Mouse (Mus musculus): ENCODE measurements around the gene Txndc5. TPM values are rescaled to one million over a fixed set of nuclear protein-coding genes. Genes with fewer than 3 reads are reported as not detected.

Gene Txndc5
- polyA plus RNA-seq, 1 experiment = 59.6 TPM

- TF ChIP-seq POLR2A (IDR thresholded peaks at IDR 0.05; ENCODE audit: borderline replicate concordance, extremely low read depth, insufficient read depth, insufficient read length, poor library complexity, severe bottlenecking) = no peak
- no peak for TF ChIP-seq CTCF (IDR thresholded peaks at IDR 0.05; ENCODE audit: borderline replicate concordance, extremely low read depth, insufficient read depth, insufficient read length)
- DNase-seq (ENCODE audit: low read depth) = no peak
Measured at GRCm38 (mm10) chr13:38503137-38503849, 25.3 kb downstream of the Txndc5 start.

- DNase-seq (ENCODE audit: low read depth) = no peak
- no peak for TF ChIP-seq POLR2A (IDR thresholded peaks at IDR 0.05; ENCODE audit: borderline replicate concordance, extremely low read depth, insufficient read depth, insufficient read length, poor library complexity, severe bottlenecking)
- no peak for TF ChIP-seq CTCF (IDR thresholded peaks at IDR 0.05; ENCODE audit: borderline replicate concordance, extremely low read depth, insufficient read depth, insufficient read length)
Measured at GRCm38 (mm10) chr13:38501314-38501713, 27.3 kb downstream of the Txndc5 start.

GRCm38 (mm10) chr13:38496715-38497114 is 31.9 kb downstream of the Txndc5 start:
- no peak for DNase-seq (ENCODE audit: low read depth)
- TF ChIP-seq POLR2A (IDR thresholded peaks at IDR 0.05; ENCODE audit: borderline replicate concordance, extremely low read depth, insufficient read depth, insufficient read length, poor library complexity, severe bottlenecking) (no peak), CTCF (IDR thresholded peaks at IDR 0.05; ENCODE audit: borderline replicate concordance, extremely low read depth, insufficient read depth, insufficient read length) (no peak)

- DNase-seq (ENCODE audit: low read depth) = no peak
- TF ChIP-seq POLR2A (IDR thresholded peaks at IDR 0.05; ENCODE audit: borderline replicate concordance, extremely low read depth, insufficient read depth, insufficient read length, poor library complexity, severe bottlenecking) (no peak), CTCF (IDR thresholded peaks at IDR 0.05; ENCODE audit: borderline replicate concordance, extremely low read depth, insufficient read depth, insufficient read length) (no peak)
Measured at GRCm38 (mm10) chr13:38486767-38487166, 41.9 kb downstream of the Txndc5 start.

- TF ChIP-seq POLR2A (IDR thresholded peaks at IDR 0.05; ENCODE audit: borderline replicate concordance, extremely low read depth, insufficient read depth, insufficient read length, poor library complexity, severe bottlenecking) = no peak
- no peak for TF ChIP-seq CTCF (IDR thresholded peaks at IDR 0.05; ENCODE audit: borderline replicate concordance, extremely low read depth, insufficient read depth, insufficient read length)
- DNase-seq (ENCODE audit: low read depth) = no peak
Measured at GRCm38 (mm10) chr13:38484701-38485100, 43.9 kb downstream of the Txndc5 start.

DNA sequence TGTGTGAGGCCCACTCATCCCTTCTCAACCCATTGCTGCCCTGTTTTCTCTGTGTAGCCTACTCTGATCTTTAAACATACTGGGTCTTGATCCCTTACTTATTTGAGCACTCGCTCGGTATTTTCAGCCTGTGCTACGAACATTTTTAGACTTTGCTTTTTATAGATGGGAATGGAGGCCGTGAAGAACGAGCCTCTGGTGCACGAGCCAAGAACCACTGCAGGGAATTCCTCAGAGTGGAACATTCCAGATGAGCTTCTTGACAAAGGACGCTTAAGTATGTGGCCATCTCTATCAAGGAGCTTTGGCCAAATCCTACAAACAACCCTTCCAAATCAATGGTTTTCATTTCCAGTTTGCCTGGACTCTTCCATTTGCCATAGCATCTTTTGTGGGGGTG is 47.6 kb downstream of the Txndc5 start:
- no peak for DNase-seq (ENCODE audit: low read depth)
- TF ChIP-seq CTCF (IDR thresholded peaks at IDR 0.05; ENCODE audit: borderline replicate concordance, extremely low read depth, insufficient read depth, insufficient read length) (no peak), POLR2A (IDR thresholded peaks at IDR 0.05; ENCODE audit: borderline replicate concordance, extremely low read depth, insufficient read depth, insufficient read length, poor library complexity, severe bottlenecking) (no peak)

- peak; percentile 41 for DNase-seq (ENCODE audit: low read depth)
- no peak for TF ChIP-seq POLR2A (IDR thresholded peaks at IDR 0.05; ENCODE audit: borderline replicate concordance, extremely low read depth, insufficient read depth, insufficient read length, poor library complexity, severe bottlenecking)
- no peak for TF ChIP-seq CTCF (IDR thresholded peaks at IDR 0.05; ENCODE audit: borderline replicate concordance, extremely low read depth, insufficient read depth, insufficient read length)
Measured at GRCm38 (mm10) chr13:38476936-38477335, 51.7 kb downstream of the Txndc5 start.

DNA sequence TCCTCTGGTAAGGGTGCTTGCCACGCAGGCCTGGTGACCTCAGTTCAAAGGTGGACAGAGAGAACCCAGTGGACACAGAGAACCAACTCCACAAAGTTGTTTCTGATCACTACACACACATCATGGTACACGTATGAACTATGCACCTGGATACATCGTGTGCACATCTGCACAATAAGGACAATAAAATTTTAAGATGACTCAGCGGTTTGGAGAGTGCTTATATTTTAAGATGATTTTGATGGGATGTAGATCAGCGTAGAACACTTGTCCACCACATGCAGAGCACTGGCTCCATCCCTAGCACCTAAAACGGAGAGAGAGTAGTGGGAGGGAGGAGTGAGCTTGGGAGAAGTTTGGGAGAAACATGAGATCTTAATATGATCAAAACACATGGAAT is 55.1 kb downstream of the Txndc5 start:
- TF ChIP-seq POLR2A (IDR thresholded peaks at IDR 0.05; ENCODE audit: borderline replicate concordance, extremely low read depth, insufficient read depth, insufficient read length, poor library complexity, severe bottlenecking) (no peak), CTCF (IDR thresholded peaks at IDR 0.05; ENCODE audit: borderline replicate concordance, extremely low read depth, insufficient read depth, insufficient read length) (no peak)
- DNase-seq (ENCODE audit: low read depth) = no peak

DNA sequence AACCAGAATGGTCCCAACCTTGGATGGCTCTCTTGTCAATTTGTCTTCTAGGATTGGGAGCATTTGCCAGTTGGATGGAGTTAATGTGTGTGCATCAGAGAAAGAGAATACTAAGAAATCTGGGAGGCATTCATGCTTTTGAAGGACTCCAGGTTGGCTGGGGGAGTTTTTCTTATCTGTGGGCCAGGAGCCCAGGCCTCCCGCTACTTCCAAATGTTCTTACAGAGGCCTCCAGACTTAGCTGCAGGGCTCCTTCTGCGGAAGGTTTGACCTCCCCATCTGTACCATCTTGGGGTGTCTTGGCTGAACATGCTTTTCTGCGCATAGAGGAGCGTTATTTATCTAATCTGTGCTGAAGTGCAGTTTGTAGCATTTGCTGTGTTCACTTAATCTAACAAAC is 56.0 kb downstream of the Txndc5 start:
- peak; percentile 8 for DNase-seq (ENCODE audit: low read depth)
- TF ChIP-seq CTCF (IDR thresholded peaks at IDR 0.05; ENCODE audit: borderline replicate concordance, extremely low read depth, insufficient read depth, insufficient read length) = no peak
- no peak for TF ChIP-seq POLR2A (IDR thresholded peaks at IDR 0.05; ENCODE audit: borderline replicate concordance, extremely low read depth, insufficient read depth, insufficient read length, poor library complexity, severe bottlenecking)

DNA sequence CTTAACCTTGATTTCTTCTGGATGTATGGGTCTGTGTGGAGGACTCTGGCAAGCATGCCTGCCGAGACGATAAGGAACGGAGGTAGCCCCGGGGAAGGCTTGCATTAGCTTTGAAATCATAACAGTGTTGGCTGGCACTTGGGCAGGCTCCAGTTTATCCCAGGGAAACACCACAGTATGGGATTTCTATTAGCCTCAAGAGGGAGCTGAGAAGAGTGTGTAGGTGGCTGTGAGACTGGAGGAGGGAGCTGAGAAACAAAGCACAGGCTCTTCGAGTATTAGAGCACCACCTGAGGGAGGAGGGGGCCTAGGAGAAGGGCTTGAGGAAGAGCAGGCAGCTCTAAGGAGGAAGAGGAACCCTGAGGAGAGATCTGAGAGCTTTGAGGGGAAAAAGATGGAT is 57.7 kb downstream of the Txndc5 start:
- no peak for DNase-seq (ENCODE audit: low read depth)
- TF ChIP-seq POLR2A (IDR thresholded peaks at IDR 0.05; ENCODE audit: borderline replicate concordance, extremely low read depth, insufficient read depth, insufficient read length, poor library complexity, severe bottlenecking) (no peak), CTCF (IDR thresholded peaks at IDR 0.05; ENCODE audit: borderline replicate concordance, extremely low read depth, insufficient read depth, insufficient read length) (no peak)

DNA sequence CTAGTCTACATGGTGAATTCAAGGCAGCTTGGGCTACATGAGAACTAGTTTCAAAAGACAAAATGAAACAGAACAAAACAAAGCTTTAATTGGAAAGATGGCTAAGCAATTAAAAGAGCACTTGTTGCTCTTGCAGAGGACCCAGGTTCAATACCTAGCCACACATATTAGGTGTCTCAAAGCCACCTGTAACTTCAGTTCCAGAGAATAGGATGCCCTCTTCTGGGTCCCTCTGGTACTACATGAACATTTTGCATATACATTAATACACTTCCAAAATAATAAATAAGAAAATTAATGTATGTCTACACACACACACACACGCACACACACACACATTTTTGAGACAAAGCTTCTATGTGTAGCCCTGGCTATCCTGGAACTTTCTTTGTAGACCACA is 65.2 kb downstream of the Txndc5 start:
- TF ChIP-seq CTCF (IDR thresholded peaks at IDR 0.05; ENCODE audit: borderline replicate concordance, extremely low read depth, insufficient read depth, insufficient read length) (no peak), POLR2A (IDR thresholded peaks at IDR 0.05; ENCODE audit: borderline replicate concordance, extremely low read depth, insufficient read depth, insufficient read length, poor library complexity, severe bottlenecking) (no peak)
- no peak for DNase-seq (ENCODE audit: low read depth)

DNA sequence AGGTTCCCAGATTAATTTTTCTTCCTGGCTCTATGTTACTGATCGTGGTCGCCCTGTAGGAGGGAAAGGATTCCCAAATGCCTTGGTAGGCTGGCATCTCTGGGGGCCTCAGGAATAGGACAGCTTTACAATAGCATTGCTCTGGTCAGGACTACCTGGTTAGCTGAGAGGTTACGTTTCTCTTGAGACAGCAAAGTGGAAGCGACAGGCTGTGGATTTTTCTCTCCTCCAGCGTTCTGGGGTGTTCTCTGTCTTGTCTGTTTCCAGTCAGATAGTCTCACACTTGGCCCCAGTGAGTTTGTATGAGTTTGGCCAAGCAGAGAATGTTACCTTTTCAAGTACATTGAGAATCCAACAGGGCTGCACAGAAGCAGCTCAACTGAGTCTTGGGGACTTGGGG is 77.2 kb downstream of the Txndc5 start:
- no peak for TF ChIP-seq POLR2A (IDR thresholded peaks at IDR 0.05; ENCODE audit: borderline replicate concordance, extremely low read depth, insufficient read depth, insufficient read length, poor library complexity, severe bottlenecking)
- TF ChIP-seq CTCF (IDR thresholded peaks at IDR 0.05; ENCODE audit: borderline replicate concordance, extremely low read depth, insufficient read depth, insufficient read length) = no peak
- no peak for DNase-seq (ENCODE audit: low read depth)

Other genes with a start within 250 kb of the Txndc5 start
- 8.2 and 12.8 TPM in 2 replicates for gene Bmp6, start 183.7 kb downstream of the Txndc5 start, polyA plus RNA-seq (2012; rRNA removed)
- gene Bloc1s5, start 106.3 kb upstream of the Txndc5 start, polyA plus RNA-seq (2012; rRNA removed) = 9.1 and 9.2 TPM in 2 replicates
- gene Eef1e1, start 130.2 kb upstream of the Txndc5 start, polyA plus RNA-seq (2012; rRNA removed) = 33.7 and 41.7 TPM in 2 replicates

Data from brain, embryonic 14.5 days (tissue).